Mouse (Mus musculus) ES-E14 (cell line): ENCODE measurements around the gene Acadvl. TPM values are rescaled to one million over a fixed set of nuclear protein-coding genes. Genes with fewer than 3 reads are reported as not detected.

ENCODE experiments used
- DNase-seq: peaks from one replicate; pipeline ENCODE4 v3.0.0-alpha.2; 2013; ENCODE audit warnings: low read depth, low spot score
- H3K27ac ChIP-seq: 2 replicates; pipeline ENCODE4 v1.5.1; 2012; ENCODE audit warnings: low read depth, mild to moderate bottlenecking, low read length, moderate library complexity, mixed read lengths; ENCODE audit not compliant: poor library complexity, insufficient read depth, severe bottlenecking
- H3K36me3 ChIP-seq: 2 replicates; pipeline ENCODE4 v1.6.1; 2012; ENCODE audit warnings: mild to moderate bottlenecking, low read length, moderate library complexity, mixed read lengths; ENCODE audit not compliant: control insufficient read depth, poor library complexity, insufficient read depth, severe bottlenecking
- H3K4me1 ChIP-seq, 2 experiments: fragments of 150-350 bp in 1 of 2; sonication (generic) in 1 of 2; 2 replicates each; pipeline ENCODE4 v1.6.1; 2012; ENCODE audit warnings: low read length in 2 of 2, mild to moderate bottlenecking in 1 of 2, mixed read lengths in 1 of 2; ENCODE audit not compliant: control insufficient read depth in 2 of 2, insufficient read depth in 2 of 2, poor library complexity in 1 of 2
- H3K4me3 ChIP-seq, 2 experiments: fragments of 150-350 bp in 1 of 2; sonication (generic) in 1 of 2; 2 replicates each; pipeline ENCODE4 v1.5.1; 2012; ENCODE audit warnings: low read length in 2 of 2, low read depth in 1 of 2, mild to moderate bottlenecking in 1 of 2, mixed read lengths in 1 of 2; ENCODE audit not compliant: insufficient read depth in 1 of 2, poor library complexity in 1 of 2, severe bottlenecking in 1 of 2
- H3K9ac ChIP-seq: 2 replicates; pipeline ENCODE4 v1.6.1; 2012; ENCODE audit warnings: low read depth, mild to moderate bottlenecking, low read length, mixed read lengths; ENCODE audit not compliant: poor library complexity, insufficient read depth, severe bottlenecking
- H3K9me3 ChIP-seq: fragments of 150-350 bp; sonication (generic); 2 replicates; pipeline ENCODE4 v1.6.1; 2012; ENCODE audit warnings: low read depth, mild to moderate bottlenecking, low read length; ENCODE audit not compliant: control insufficient read depth, insufficient read depth
- CHD2 ChIP-seq: IDR thresholded peaks from 2 replicates; pipeline ENCODE4 v1.6.1; 2014; ENCODE audit warnings: mild to moderate bottlenecking, low read depth, low read length, inconsistent platforms
- HCFC1 ChIP-seq: IDR thresholded peaks from 2 replicates; pipeline ENCODE4 v1.6.1; 2012; ENCODE audit warnings: low read length, inconsistent platforms, borderline replicate concordance; ENCODE audit not compliant: insufficient read depth
- MAFK ChIP-seq: IDR thresholded peaks from 2 replicates; pipeline ENCODE4 v1.6.1; 2014; ENCODE audit warnings: mild to moderate bottlenecking, low read depth, low read length, inconsistent platforms; ENCODE audit not compliant: insufficient read depth
- ZC3H11A ChIP-seq: IDR thresholded peaks from 2 replicates; pipeline ENCODE4 v1.6.1; 2012; ENCODE audit warnings: low read depth, mild to moderate bottlenecking, inconsistent platforms, low read length, borderline replicate concordance
- ZNF384 ChIP-seq: IDR thresholded peaks from 2 replicates; pipeline ENCODE4 v1.6.1; 2012; ENCODE audit warnings: low read depth, low read length, inconsistent platforms
- in situ Hi-C, 2 experiments: fragments of 600-800 bp; cut with MboI; formaldehyde crosslinking; loops; one replicate each; pipeline ENCODE4 v1.15.1; 2025; ENCODE audit warnings: low sequenced_read_pairs in 2 of 2, inconsistent platforms in 1 of 2; ENCODE audit not compliant: unreplicated experiment in 2 of 2
- total RNA-seq: library from RNA; depleted of rRNA; stranded (reverse); fragments of 300-350 nt; gene quantifications from 2 replicates; pipeline ENCODE4 v1.2.3, GENCODE M21; 2012

Gene Acadvl
- total RNA-seq, 1 experiment: 48.7 TPM

GRCm38 (mm10) chr11:69974907-69975306, 40.3 kb downstream of the Acadvl start:
- in situ Hi-C loops: no loop called here

GRCm38 (mm10) chr11:69970775-69971174, 44.4 kb downstream of the Acadvl start:
- Histone ChIP-seq H3K27ac (no peak overlapping the region), H3K9me3 (no peaks in the 10 kb centered on the region), H3K36me3 (peaks cover 26% of the 10 kb centered on the region), H3K4me3 (no peak overlapping the region), H3K4me1 (peaks cover 0 to 6% of the 10 kb centered on the region in 2 experiments; a peak in 1 of 4 replicates), H3K9ac (no peak overlapping the region)
- in situ Hi-C loops: no loop called here
- TF ChIP-seq MAFK: no peak
- TF ChIP-seq ZNF384: peak; percentile 53; the same call in 1 of the 2 replicates
- DNase-seq: no peak

More at GRCm38 (mm10) chr11:69974907-69975306, 40.3 kb downstream of the Acadvl start:
- H3K4me1 ChIP-seq: no peaks in the 10 kb centered on the region
- no peaks in the 10 kb centered on the region for H3K9me3 ChIP-seq
- H3K27ac ChIP-seq: no peak overlapping the region
- H3K36me3 ChIP-seq: peaks cover 21% of the 10 kb centered on the region
- DNase-seq: no peak
- no peak overlapping the region for H3K9ac ChIP-seq
- TF ChIP-seq ZC3H11A (no peak), ZNF384 (no peak), HCFC1 (no peak), MAFK (no peak), CHD2 (no peak)
- H3K4me3 ChIP-seq: no peak overlapping the region

- TF ChIP-seq MAFK: no peak
- TF ChIP-seq ZNF384: no peak
- no peak for TF ChIP-seq CHD2
- TF ChIP-seq HCFC1: no peak
- TF ChIP-seq ZC3H11A: no peak
- peaks cover 0 to 6% of the 10 kb centered on the region in 2 experiments; a peak in 1 of 4 replicates for H3K4me1 ChIP-seq
- no peak overlapping the region for H3K9ac ChIP-seq
- H3K27ac ChIP-seq: no peak overlapping the region
- no peak overlapping the region for H3K4me3 ChIP-seq
- DNase-seq: no peak
- no peaks in the 10 kb centered on the region for H3K9me3 ChIP-seq
- in situ Hi-C loops: no loop called here
- peaks cover 23% of the 10 kb centered on the region for H3K36me3 ChIP-seq
These were observed 45.0 kb downstream of the Acadvl start for GRCm38 (mm10) chr11:69970222-69970621.

DNA sequence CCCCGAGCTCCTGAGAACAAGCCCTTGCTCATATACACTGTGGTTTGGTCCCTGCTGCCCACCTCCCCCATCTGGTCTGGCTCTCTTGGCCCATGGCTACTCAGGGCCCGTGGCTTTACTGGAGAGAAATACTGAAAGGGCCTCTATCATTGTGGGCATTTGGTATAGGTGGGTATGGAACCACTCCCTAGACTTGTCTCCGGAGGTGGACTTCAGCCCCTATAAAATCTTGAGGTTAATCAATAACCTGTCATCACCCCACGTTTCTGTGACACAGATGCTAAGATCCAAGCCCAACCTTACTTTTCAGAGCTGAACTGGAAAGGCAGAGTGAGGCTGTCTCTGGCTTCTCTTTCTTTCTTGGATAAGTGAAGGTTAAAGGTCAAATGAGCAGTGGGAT, 46.4 kb downstream of the Acadvl start:
- H3K27ac ChIP-seq: no peak overlapping the region
- peaks cover 15% of the 10 kb centered on the region; the same call in 1 of the 2 replicates for H3K36me3 ChIP-seq
- H3K9me3 ChIP-seq: no peaks in the 10 kb centered on the region
- H3K4me1 ChIP-seq: peaks cover 0 to 8% of the 10 kb centered on the region in 2 experiments; a peak in 1 of 4 replicates
- DNase-seq: no peak
- TF ChIP-seq ZC3H11A (no peak), MAFK (no peak), CHD2 (no peak), HCFC1 (no peak), ZNF384 (no peak)
- no peak overlapping the region for H3K9ac ChIP-seq
- in situ Hi-C loops: no loop called here
- H3K4me3 ChIP-seq: no peak overlapping the region

DNA sequence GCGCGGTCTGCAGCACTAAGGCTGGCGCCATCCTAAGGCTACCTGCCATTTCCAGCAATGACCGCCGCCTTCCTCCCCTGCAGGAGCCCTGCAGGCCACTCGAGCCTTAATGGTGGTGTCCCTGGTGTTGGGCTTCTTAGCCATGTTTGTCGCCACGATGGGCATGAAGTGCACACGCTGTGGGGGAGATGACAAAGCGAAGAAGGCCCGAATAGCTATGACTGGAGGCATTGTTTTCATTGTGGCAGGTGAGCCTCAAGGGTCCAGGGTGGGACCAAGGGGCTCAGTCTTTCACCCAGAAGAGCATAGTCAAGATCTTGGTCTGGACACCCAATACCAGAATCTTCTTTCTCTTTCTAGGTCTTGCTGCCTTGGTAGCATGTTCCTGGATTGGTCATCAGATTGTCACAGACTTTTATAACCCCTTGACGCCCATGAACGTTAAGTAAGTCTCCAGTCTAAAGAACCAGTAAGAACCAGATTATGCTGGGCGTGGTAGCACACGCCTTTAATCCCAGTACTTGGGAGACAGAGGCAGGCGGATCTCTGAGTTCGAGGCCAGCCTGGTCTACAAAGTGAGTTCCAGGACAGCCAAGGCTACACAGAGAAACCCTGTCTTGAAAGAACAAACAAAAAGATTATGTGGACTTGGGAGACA, 48.2 kb downstream of the Acadvl start:
- in situ Hi-C loops: no loop called here
- H3K9ac ChIP-seq: peak overlapping the region; percentile 81
- H3K9me3 ChIP-seq: no peaks in the 10 kb centered on the region
- H3K4me1 ChIP-seq: peaks cover 0 to 8% of the 10 kb centered on the region in 2 experiments; a peak in 1 of 4 replicates
- TF ChIP-seq ZC3H11A (no peak), CHD2 (no peak), MAFK (no peak), HCFC1 (no peak), ZNF384 (no peak)
- no peak overlapping the region for H3K27ac ChIP-seq
- no peak for DNase-seq
- H3K36me3 ChIP-seq: peaks cover 10% of the 10 kb centered on the region; the same call in 1 of the 2 replicates
- H3K4me3 ChIP-seq: peak overlapping the region; percentile 72
